Mouse (Mus musculus) liver, adult 2 months (tissue): ENCODE data around the gene Cdh4.

Experiments used
- CTCF ChIP-seq: fragments of 200-500 bp; IDR thresholded peaks from 2 replicates; pipeline ENCODE4 v1.5.1; 2011; ENCODE audit warnings: low read depth, low read length, control low read depth
- POLR2A ChIP-seq: fragments of 200-500 bp; IDR thresholded peaks from 2 replicates; pipeline ENCODE4 v1.6.1; 2011; ENCODE audit warnings: low read length, control low read depth; ENCODE audit not compliant: insufficient read depth; ENCODE audit errors: extremely low read depth

DNA sequence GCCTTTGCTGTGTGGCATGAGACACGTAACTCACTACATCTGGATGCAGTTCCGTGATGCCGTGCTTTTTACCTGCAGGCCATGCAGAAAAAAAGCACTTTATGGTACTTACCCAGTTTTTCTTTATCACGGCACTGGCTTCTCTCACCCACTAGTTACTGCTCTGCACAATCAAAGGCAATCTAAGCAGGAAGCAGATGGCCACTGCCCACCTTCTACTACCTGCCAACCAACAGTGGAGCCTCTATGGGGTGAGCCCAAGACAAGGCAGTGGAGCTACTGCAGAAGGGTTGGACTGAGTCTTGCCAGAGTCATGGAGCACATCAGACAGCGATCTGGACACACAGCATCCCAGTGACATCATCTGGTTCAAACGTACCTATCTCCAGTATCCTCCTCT is 481.8 kb downstream of the Cdh4 start:
- TF ChIP-seq CTCF (no peak), POLR2A (no peak)
